Mouse (Mus musculus) forebrain, embryonic 11.5 days (tissue): ENCODE results near the gene Neurl4. TPM values are rescaled to one million over a fixed set of nuclear protein-coding genes. Genes with fewer than 3 reads are reported as not detected.
A peak's percentile ranks its signal among the peaks of the same experiment; 100 is the strongest.

Experiments
- ATAC-seq: fragments of 200-750 bp; cut with Nextera tagmentation; replicated peaks from 2 replicates; pipeline ENCODE4 v1.8.0; 2017; ENCODE audit warnings: moderate TSS enrichment; ENCODE audit not compliant: low FRiP score
- DNase-seq: peaks from one replicate; pipeline ENCODE4 v3.0.0-alpha.2; 2017; ENCODE audit warnings: low spot score
- H3K27ac ChIP-seq: fragments of 300-500 bp; sonication (generic); 2 replicates; pipeline ENCODE4 v1.5.1; 2014; ENCODE audit warnings: low read depth, low read length
- H3K27me3 ChIP-seq: fragments of 300-500 bp; sonication (generic); 2 replicates; pipeline ENCODE4 v1.6.1; 2014; ENCODE audit warnings: mild to moderate bottlenecking, low read length, mixed read lengths; ENCODE audit not compliant: control insufficient read depth, insufficient read depth
- H3K36me3 ChIP-seq: fragments of 300-500 bp; sonication (generic); 2 replicates; pipeline ENCODE4 v1.6.1; 2014; ENCODE audit warnings: mild to moderate bottlenecking, low read length, moderate library complexity, mixed read lengths; ENCODE audit not compliant: control insufficient read depth, insufficient read depth
- H3K4me1 ChIP-seq: fragments of 300-500 bp; sonication (generic); replicated peaks from 2 replicates; pipeline ENCODE4 v1.6.1; 2014; ENCODE audit warnings: low read length, mixed read lengths; ENCODE audit not compliant: control insufficient read depth, insufficient read depth
- H3K4me2 ChIP-seq: fragments of 300-500 bp; sonication (generic); 2 replicates; pipeline ENCODE4 v1.6.1; 2014; ENCODE audit warnings: low read depth, mild to moderate bottlenecking, low read length, moderate library complexity, mixed read lengths; ENCODE audit not compliant: severe bottlenecking
- H3K4me3 ChIP-seq: fragments of 300-500 bp; sonication (generic); 2 replicates; pipeline ENCODE4 v1.5.1; 2014; ENCODE audit warnings: low read depth, low read length
- H3K9ac ChIP-seq: fragments of 300-500 bp; sonication (generic); 2 replicates; pipeline ENCODE4 v1.6.1; 2014; ENCODE audit warnings: low read length
- H3K9me3 ChIP-seq: fragments of 300-500 bp; sonication (generic); 2 replicates; pipeline ENCODE4 v1.6.1; 2016; ENCODE audit warnings: low read length, mixed read lengths; ENCODE audit not compliant: control insufficient read depth
- WGBS: fragments of 180-500 bp; shearing (Covaris S2); extraction: QIAGEN DNeasy Blood & Tissue Kit; methylation state at CpG from one replicate; pipeline ENCODE4 v1.1.7; 2014; 5-methylcytosine and 5-hydroxymethylcytosine counted together
- polyA plus RNA-seq: library from polyadenylated mRNA; unstranded; fragments of >200 nt; fragmentation: Nextera tagmentation; extraction: Ambion mirVana; gene quantifications from 2 replicates; pipeline ENCODE4 v1.2.1, GENCODE M21; 2014

Neurl4 gene
- polyA plus RNA-seq, 1 experiment from 2014 or later, result 23.0 TPM

DNA sequence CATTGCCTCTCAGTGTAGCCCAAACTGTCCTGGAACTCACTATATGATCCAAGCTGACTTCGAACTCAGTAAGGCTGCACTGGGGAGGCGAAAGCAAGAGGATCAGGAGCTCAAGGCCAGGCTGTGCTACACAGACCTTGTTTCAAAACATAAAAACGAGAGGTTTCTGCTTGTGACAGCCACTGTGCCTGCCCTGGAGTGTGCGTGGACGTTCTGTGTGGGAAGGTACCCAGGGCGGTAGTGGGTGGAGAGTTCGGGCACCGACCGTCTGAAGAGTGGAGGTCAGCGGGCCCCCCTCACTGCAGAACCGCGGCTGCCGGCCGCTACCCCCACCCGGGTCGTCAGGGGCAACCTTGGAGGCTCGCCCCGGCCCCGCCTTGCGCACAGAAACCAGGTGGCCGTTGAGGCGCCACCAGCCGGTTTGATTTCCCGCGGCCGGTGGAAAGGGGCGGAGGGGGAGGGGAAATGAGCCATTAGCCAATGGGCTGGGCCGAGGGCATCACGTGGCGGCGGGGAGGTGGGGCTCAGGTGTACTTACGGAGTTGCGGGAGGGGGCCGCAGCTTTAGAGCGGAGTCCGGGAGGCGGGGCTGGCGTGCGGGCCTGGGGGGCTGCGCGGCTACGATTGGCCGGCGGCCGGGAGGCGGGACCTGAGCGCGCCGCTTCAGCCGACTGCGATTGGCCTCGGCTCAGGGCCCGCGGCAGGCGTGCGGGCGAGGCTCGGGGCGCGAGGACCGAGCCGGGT is 34.4 kb downstream of the Neurl4 start, which contains the start of gene Ybx2:
Ybx2 (plus strand) TSS at position 660 of the 743 bp plus-strand sequence.
- Histone ChIP-seq H3K9ac (peak within 1 kb of the TSS; percentile 68), H3K27ac (0 out of 2 replicates have a peak within 1 kb of the TSS, but pooled peaks have one; percentile 43), H3K4me2 (peak within 1 kb of the TSS; percentile 99), H3K4me3 (peak within 1 kb of the TSS; percentile 53), H3K9me3 (no peaks in the 10 kb centered on the region), H3K27me3 (peaks cover 30% of the 10 kb centered on the region), H3K4me1 (peaks cover 12% of the 10 kb centered on the region), H3K36me3 (no peaks in the 10 kb centered on the region)
- DNase-seq (peak; percentile 96), ATAC-seq (peak; percentile 91)
- WGBS, result 2% methylated on average over 37 of the region's 62 CpGs

GRCm38 (mm10) chr11:69936156-69936555 is 35.3 kb downstream of the Neurl4 start:
- H3K9ac ChIP-seq, result peak overlapping the region; percentile 68
- H3K27me3 ChIP-seq, result peaks cover 30% of the 10 kb centered on the region
- no peak overlapping the region for H3K27ac ChIP-seq
- no peaks in the 10 kb centered on the region for H3K36me3 ChIP-seq
- H3K4me1 ChIP-seq, result peaks cover 12% of the 10 kb centered on the region
- DNase-seq (peak; percentile 76), ATAC-seq (peak; percentile 45; the same call in 1 of the 2 replicates)
- peak overlapping the region; percentile 53 for H3K4me3 ChIP-seq
- H3K4me2 ChIP-seq, result peak overlapping the region; percentile 99
- 2% methylated on average over 18 of the region's 30 CpGs for WGBS
- H3K9me3 ChIP-seq, result no peaks in the 10 kb centered on the region

DNA sequence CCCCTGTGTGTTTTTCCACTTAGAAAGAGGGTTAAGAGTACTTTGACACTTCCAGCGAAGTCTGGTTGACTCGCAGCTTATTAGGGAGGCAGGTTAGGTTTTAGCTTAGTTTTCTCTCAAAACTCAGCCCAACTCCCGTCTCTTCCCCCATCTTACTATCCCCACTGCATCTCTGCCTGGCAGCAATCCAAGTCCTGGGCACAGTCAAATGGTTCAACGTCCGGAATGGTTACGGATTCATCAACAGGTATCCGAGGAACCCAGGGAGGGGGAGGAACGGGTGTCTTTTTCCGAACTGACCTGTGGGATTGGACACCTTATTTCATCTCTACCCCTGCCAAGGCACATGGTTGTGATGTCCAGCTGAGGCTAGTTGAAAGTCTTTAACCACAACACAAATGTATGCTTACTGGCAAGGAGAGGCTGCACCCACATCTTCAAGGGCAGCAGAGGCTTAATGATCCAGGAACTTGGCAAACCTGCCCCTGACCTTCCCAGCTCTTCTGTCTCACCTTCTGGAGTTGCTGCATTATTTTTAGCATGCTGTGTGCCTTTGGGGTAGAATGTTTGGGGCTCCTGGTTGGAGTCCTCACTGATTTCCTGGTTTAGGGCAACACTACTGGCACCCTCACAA is 36.0 kb downstream of the Neurl4 start:
- peaks cover 30% of the 10 kb centered on the region for H3K27me3 ChIP-seq

GRCm38 (mm10) chr11:69937385-69937784 is 36.5 kb downstream of the Neurl4 start:
- Histone ChIP-seq H3K27me3 (peaks cover 30% of the 10 kb centered on the region), H3K4me1 (peaks cover 12% of the 10 kb centered on the region), H3K27ac (no peak overlapping the region), H3K36me3 (no peaks in the 10 kb centered on the region), H3K9me3 (no peaks in the 10 kb centered on the region), H3K4me2 (no peak overlapping the region), H3K4me3 (no peak overlapping the region), H3K9ac (no peak overlapping the region)
- 52% methylated on average over 4 of the region's 4 CpGs for WGBS
- no peak for DNase-seq
- ATAC-seq, result no peak

More for the DNA sequence above, 36.0 kb downstream of the Neurl4 start:
- Histone ChIP-seq H3K9ac (peak overlapping the region; percentile 68; the same call in 1 of the 2 replicates), H3K4me3 (peak overlapping the region; percentile 53), H3K9me3 (no peaks in the 10 kb centered on the region), H3K4me2 (peak overlapping the region; percentile 99), H3K4me1 (peaks cover 12% of the 10 kb centered on the region), H3K36me3 (no peaks in the 10 kb centered on the region), H3K27ac (no peak overlapping the region)
- ATAC-seq (no peak), DNase-seq (no peak)
- 43% methylated on average over 9 of the region's 9 CpGs for WGBS

GRCm38 (mm10) chr11:69937834-69938233 is 37.0 kb downstream of the Neurl4 start:
- DNase-seq (no peak), ATAC-seq (no peak)
- H3K27ac ChIP-seq, result no peak overlapping the region
- WGBS, result 72% methylated on average over 5 of the region's 5 CpGs
- H3K9me3 ChIP-seq, result no peaks in the 10 kb centered on the region
- H3K27me3 ChIP-seq, result peaks cover 30% of the 10 kb centered on the region
- peaks cover 12% of the 10 kb centered on the region for H3K4me1 ChIP-seq
- no peak overlapping the region for H3K4me3 ChIP-seq
- H3K4me2 ChIP-seq, result no peak overlapping the region
- no peaks in the 10 kb centered on the region for H3K36me3 ChIP-seq
- no peak overlapping the region for H3K9ac ChIP-seq

DNA sequence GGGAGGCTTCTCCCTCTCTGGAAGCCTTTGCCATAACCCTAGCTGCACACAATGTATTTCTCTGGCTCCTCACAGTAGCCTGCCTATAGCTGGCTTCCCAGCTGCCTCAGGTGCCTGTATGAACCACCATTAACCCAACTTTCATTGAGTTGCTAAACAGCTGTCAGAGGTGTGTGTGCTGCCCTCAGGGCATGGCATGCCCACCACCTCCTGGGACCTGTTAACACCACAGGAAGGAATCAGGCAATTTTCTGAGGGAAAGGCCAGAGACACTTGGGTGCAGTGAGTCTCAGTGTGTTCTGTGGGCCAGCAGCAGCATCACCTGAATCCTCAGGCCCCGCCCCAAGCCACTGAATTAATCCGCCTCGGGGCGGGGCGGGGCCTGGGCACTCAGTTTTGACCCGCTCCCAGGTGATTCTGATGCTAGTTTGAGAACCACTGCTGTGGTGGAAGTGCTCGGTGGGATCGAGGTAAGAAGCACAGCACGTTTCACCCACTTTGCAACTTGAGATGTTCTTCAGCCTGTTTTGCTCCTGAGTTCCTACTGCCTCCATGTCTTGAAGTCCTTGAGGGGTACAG is 37.6 kb downstream of the Neurl4 start:
- no peak overlapping the region for H3K9ac ChIP-seq
- DNase-seq, result no peak
- peaks cover 12% of the 10 kb centered on the region for H3K4me1 ChIP-seq
- no peak overlapping the region for H3K4me2 ChIP-seq
- no peak overlapping the region for H3K4me3 ChIP-seq
- H3K27me3 ChIP-seq, result peaks cover 30% of the 10 kb centered on the region
- no peaks in the 10 kb centered on the region for H3K36me3 ChIP-seq
- no peak for ATAC-seq
- H3K9me3 ChIP-seq, result no peaks in the 10 kb centered on the region
- no peak overlapping the region for H3K27ac ChIP-seq
- 25% methylated on average over 9 of the region's 9 CpGs for WGBS

DNA sequence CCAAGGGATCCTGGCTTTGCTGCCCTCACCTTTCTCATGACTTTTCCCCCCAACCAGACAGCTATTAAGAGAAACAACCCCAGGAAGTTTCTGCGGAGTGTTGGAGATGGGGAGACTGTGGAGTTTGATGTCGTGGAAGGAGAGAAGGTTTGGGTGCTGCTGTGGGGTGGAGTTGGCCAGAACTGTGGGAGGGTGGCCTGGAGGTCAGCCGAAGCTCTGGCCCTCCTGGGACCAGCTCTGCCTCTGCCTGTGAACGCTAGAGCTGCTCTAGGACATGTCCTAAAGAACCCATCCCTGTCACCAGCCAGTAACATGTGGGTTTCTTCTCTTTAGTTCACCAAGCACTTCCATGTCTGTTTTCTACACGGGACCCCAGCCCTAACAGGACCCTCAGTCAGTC is 38.3 kb downstream of the Neurl4 start:
- Histone ChIP-seq H3K27ac (no peak overlapping the region), H3K4me3 (no peak overlapping the region), H3K4me1 (peaks cover 12% of the 10 kb centered on the region), H3K9ac (no peak overlapping the region), H3K9me3 (no peaks in the 10 kb centered on the region), H3K27me3 (peaks cover 30% of the 10 kb centered on the region), H3K36me3 (no peaks in the 10 kb centered on the region), H3K4me2 (no peak overlapping the region)
- 60% methylated on average over 5 of the region's 5 CpGs for WGBS
- DNase-seq (no peak), ATAC-seq (no peak)

GRCm38 (mm10) chr11:69939731-69940130 is 38.9 kb downstream of the Neurl4 start:
- Histone ChIP-seq H3K4me3 (no peak overlapping the region), H3K9ac (no peak overlapping the region), H3K27ac (no peak overlapping the region), H3K27me3 (peaks cover 28% of the 10 kb centered on the region), H3K4me1 (peaks cover 10% of the 10 kb centered on the region), H3K4me2 (no peak overlapping the region), H3K36me3 (no peaks in the 10 kb centered on the region), H3K9me3 (no peaks in the 10 kb centered on the region)
- 91% methylated on average over 17 of the region's 17 CpGs for WGBS
- ATAC-seq (no peak), DNase-seq (no peak)
